Mouse (Mus musculus): Measurements from ENCODE around the gene Ap2m1. TPM values are rescaled to one million over a fixed set of nuclear protein-coding genes. Genes with fewer than 3 reads are reported as not detected.
A peak's percentile ranks its signal among the peaks of the same experiment; 100 is the strongest.

The Ap2m1 gene
- polyA plus RNA-seq, 1 experiment from 2014 or later: 646 TPM

DNA sequence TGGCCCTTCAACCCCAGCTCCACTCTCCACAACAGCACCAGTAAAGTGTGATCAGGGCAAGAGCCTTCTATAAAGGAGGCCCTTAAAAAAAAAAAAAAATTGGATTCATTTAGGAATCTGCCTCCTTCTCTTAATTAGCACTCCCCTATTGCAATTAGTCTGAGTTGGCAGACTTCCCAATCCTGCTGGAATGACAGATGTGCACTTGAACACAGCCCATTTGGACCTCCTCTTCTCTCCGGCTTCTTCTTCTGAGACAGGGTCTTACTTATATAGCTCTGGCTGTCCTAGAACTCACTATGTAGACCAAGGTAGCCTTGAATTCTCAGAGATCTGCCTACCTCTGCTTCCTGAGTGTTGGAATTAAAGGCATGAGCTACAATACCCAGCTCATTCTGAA is 5.9 kb upstream of the Ap2m1 start:
- H3K4me1 ChIP-seq (ENCODE audit: insufficient read depth): no peaks in the 10 kb centered on the region
- peaks cover 92% of the 10 kb centered on the region for H3K36me3 ChIP-seq (ENCODE audit: insufficient read depth)

DNA sequence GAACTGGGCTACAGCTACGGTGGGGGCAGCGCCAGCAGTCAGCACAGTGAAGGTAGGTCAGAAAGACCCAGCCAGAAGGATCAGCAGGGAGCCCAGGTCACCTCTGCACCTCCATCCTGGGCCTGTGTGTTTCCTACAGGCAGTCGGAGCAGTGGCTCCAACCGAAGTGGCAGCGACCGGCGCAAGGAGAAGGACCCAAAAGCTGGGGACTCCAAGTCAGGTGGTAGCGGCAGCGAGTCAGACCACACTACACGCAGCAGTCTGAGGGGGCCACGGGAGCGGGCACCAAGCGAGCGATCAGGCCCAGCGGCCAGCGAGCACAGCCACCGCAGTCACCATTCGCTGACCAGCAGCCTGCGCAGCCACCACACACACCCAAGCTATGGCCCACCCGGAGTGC is 4.3 kb upstream of the Ap2m1 start:
- 93% methylated on average over 20 of the region's 20 CpGs for WGBS

More for the DNA sequence above, 5.9 kb upstream of the Ap2m1 start:
- Histone ChIP-seq H3K9ac (no peak overlapping the region), H3K4me2 (no peak overlapping the region), H3K27me3 (ENCODE audit: insufficient read depth, low read length) (no peaks in the 10 kb centered on the region), H3K9me3 (ENCODE audit: low read depth, low read length) (no peaks in the 10 kb centered on the region), H3K27ac (ENCODE audit: low read depth) (no peak overlapping the region), H3K4me3 (ENCODE audit: low read depth, low read length) (no peak overlapping the region)
- ATAC-seq (ENCODE audit: insufficient read depth) (no peak), DNase-seq (no peak)
- no peak for TF ChIP-seq CTCF (IDR thresholded peaks at IDR 0.05; ENCODE audit: low read depth)
- WGBS: 54% methylated on average over 1 of the region's 1 CpGs

DNA sequence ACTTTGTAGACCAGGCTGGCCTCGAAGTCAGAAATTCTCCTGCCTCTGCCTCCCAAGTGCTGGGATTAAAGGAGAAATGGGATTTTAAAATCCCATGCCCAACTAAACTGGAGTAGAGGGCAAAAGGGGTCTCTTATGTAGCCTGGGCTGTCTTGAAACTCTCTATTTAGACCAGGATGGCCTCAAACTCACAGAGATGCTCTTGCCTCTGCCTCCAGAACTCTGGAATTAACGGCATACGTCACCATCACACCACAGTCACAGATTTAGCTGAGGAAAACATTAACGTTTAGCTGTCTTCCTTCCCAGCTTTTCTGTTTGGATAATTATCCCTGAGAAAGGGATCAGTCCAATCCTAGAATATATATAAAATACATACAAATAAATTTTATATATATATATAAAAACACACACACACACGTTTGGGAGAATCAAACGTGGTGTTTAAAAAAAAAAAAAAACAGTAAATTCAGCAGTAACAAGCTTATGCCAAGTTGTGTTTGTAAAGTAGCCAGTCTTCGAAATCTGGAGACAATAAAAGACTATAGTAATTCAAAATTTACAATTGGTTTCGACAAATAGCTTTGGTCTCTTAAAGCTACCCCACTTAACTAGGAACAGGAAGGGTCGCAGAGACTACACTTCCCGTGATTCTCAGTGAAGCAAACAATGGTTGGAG is 522 bp upstream of the Ap2m1 start:
- H3K36me3 ChIP-seq (ENCODE audit: insufficient read depth): peaks cover 61% of the 10 kb centered on the region
- H3K4me3 ChIP-seq (ENCODE audit: low read depth, low read length): peak overlapping the region; percentile 93; the same call in 1 of the 2 replicates
- peak overlapping the region; percentile 27; the same call in 1 of the 2 replicates for H3K4me2 ChIP-seq
- 41% methylated on average over 10 of the region's 10 CpGs for WGBS
- ATAC-seq (ENCODE audit: insufficient read depth) (no peak), DNase-seq (no peak)
- 0 out of 2 replicates have a peak, but pooled peaks cover 7% of the 10 kb centered on the region for H3K4me1 ChIP-seq (ENCODE audit: insufficient read depth)
- H3K9me3 ChIP-seq (ENCODE audit: low read depth, low read length): no peaks in the 10 kb centered on the region
- H3K9ac ChIP-seq: no peak overlapping the region
- no peaks in the 10 kb centered on the region for H3K27me3 ChIP-seq (ENCODE audit: insufficient read depth, low read length)
- TF ChIP-seq CTCF (IDR thresholded peaks at IDR 0.05; ENCODE audit: low read depth): no peak
- H3K27ac ChIP-seq (ENCODE audit: low read depth): no peak overlapping the region

More for the DNA sequence above, 4.3 kb upstream of the Ap2m1 start:
- no peak for DNase-seq
- Histone ChIP-seq H3K27me3 (ENCODE audit: insufficient read depth, low read length) (no peaks in the 10 kb centered on the region), H3K9ac (no peak overlapping the region), H3K4me2 (no peak overlapping the region), H3K27ac (ENCODE audit: low read depth) (no peak overlapping the region), H3K9me3 (ENCODE audit: low read depth, low read length) (no peaks in the 10 kb centered on the region), H3K4me1 (ENCODE audit: insufficient read depth) (no peaks in the 10 kb centered on the region), H3K36me3 (ENCODE audit: insufficient read depth) (peaks cover 77% of the 10 kb centered on the region), H3K4me3 (ENCODE audit: low read depth, low read length) (no peak overlapping the region)
- no peak for ATAC-seq (ENCODE audit: insufficient read depth)
- TF ChIP-seq CTCF (IDR thresholded peaks at IDR 0.05; ENCODE audit: low read depth): no peak

DNA sequence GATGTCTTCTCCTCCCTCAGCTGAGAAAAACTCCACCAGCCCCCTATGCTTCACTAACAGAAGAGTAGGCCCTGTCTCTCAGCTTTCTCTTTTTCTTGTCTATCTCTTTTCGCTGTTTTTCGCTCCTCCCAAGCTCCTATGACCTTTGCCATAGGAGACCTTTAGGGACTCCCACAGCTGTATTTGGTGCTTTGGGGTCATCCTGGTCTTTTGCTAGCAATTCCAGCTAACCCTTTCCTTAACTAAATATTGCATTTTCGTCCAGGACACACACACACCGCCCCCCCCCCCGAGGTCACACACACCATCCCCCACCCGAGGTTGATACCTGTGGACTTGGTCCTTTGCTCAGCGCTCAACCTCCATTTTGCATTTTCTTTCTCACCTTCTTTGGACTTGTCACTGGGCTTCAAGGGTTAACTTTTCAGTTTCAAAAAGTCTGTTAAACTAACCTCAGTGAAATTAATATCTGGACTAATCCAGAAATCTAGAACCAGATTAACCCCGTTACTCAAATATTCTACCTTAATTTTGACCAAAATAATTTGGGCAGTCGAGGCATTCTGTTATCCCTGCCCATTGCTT is 895 bp downstream of the Ap2m1 start:
- H3K4me3 ChIP-seq (ENCODE audit: low read depth, low read length): peak overlapping the region; percentile 93
- no peaks in the 10 kb centered on the region for H3K9me3 ChIP-seq (ENCODE audit: low read depth, low read length)
- DNase-seq (no peak), ATAC-seq (ENCODE audit: insufficient read depth) (no peak)
- peaks cover 63% of the 10 kb centered on the region for H3K36me3 ChIP-seq (ENCODE audit: insufficient read depth)
- H3K4me1 ChIP-seq (ENCODE audit: insufficient read depth): 0 out of 2 replicates have a peak, but pooled peaks cover 7% of the 10 kb centered on the region
- WGBS: 22% methylated on average over 9 of the region's 9 CpGs
- no peaks in the 10 kb centered on the region for H3K27me3 ChIP-seq (ENCODE audit: insufficient read depth, low read length)
- peak overlapping the region; percentile 84 for H3K4me2 ChIP-seq
- no peak for TF ChIP-seq CTCF (IDR thresholded peaks at IDR 0.05; ENCODE audit: low read depth)
- H3K27ac ChIP-seq (ENCODE audit: low read depth): no peak overlapping the region
- H3K9ac ChIP-seq: peak overlapping the region; percentile 91

DNA sequence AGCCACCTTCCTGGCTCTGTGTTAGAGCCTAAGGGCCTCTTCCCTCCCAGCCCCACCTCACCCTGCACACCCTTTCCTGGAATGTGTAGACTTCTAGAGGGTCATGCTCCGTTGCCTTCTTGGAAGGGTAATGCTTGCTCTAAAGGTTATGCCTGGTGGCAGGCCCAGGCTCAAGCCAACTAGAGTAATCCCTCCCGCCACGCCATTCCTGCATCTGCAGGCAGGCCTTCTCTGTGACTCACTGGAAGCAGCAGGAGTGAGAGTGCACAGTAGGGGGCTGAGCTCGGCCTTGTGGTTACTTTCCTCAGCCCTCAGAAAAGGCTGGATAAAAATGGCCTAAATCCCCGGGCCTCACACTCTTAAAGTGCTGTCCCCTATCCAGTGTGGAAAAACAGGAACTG is 1.8 kb downstream of the Ap2m1 start:
- no peaks in the 10 kb centered on the region for H3K9me3 ChIP-seq (ENCODE audit: low read depth, low read length)
- 0 out of 2 replicates have a peak, but pooled peaks cover 7% of the 10 kb centered on the region for H3K4me1 ChIP-seq (ENCODE audit: insufficient read depth)
- no peaks in the 10 kb centered on the region for H3K27me3 ChIP-seq (ENCODE audit: insufficient read depth, low read length)
- H3K36me3 ChIP-seq (ENCODE audit: insufficient read depth): peaks cover 63% of the 10 kb centered on the region
- WGBS: 33% methylated on average over 5 of the region's 5 CpGs
- peak; percentile 9 for DNase-seq
- peak overlapping the region; percentile 93 for H3K4me3 ChIP-seq (ENCODE audit: low read depth, low read length)
- H3K4me2 ChIP-seq: peak overlapping the region; percentile 84
- TF ChIP-seq CTCF (IDR thresholded peaks at IDR 0.05; ENCODE audit: low read depth): no peak
- H3K9ac ChIP-seq: peak overlapping the region; percentile 91
- no peak for ATAC-seq (ENCODE audit: insufficient read depth)
- H3K27ac ChIP-seq (ENCODE audit: low read depth): no peak overlapping the region; the same call in 1 of the 2 replicates

DNA sequence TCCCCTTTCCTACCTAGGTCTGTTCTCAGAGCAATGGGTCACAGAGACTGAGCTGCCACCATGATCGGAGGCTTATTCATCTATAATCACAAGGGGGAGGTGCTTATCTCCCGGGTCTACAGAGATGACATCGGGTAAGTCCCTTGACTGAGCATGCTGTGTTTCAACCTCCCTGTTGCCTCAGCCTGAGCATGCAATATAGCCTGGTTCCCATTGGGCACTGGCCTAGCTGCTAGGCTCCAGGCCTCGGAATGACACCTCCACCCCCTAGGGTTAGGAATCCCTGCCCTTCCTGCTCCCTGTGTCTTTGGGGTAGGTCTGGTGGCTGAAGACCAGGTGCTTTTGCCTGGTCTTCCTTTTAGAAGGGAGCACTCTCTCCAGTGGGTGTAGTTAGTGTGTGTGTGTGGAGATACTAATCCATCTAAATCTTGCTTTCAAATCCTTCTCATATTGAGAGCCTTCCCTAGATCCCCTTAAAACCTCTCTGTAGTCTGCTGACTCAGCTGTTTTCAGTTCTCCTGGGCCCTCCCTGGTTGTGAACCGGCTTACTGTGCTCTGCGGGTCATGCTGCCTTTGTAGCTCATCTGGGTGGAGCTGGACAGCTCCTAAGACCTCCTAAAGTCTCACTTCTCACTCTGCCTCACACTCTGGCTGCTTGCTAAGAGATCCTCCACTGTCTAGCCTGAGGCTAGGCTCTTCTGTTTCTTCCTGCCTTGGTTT is 2.5 kb downstream of the Ap2m1 start:
- 38% methylated on average over 6 of the region's 6 CpGs for WGBS
- 0 out of 2 replicates have a peak, but pooled peaks cover 7% of the 10 kb centered on the region for H3K4me1 ChIP-seq (ENCODE audit: insufficient read depth)
- TF ChIP-seq CTCF (IDR thresholded peaks at IDR 0.05; ENCODE audit: low read depth): no peak
- H3K36me3 ChIP-seq (ENCODE audit: insufficient read depth): peaks cover 64% of the 10 kb centered on the region
- peak overlapping the region; percentile 84 for H3K4me2 ChIP-seq
- H3K27ac ChIP-seq (ENCODE audit: low read depth): no peak overlapping the region
- no peak for ATAC-seq (ENCODE audit: insufficient read depth)
- no peaks in the 10 kb centered on the region for H3K27me3 ChIP-seq (ENCODE audit: insufficient read depth, low read length)
- peak overlapping the region; percentile 91; the same call in 1 of the 2 replicates for H3K9ac ChIP-seq
- DNase-seq: no peak
- no peaks in the 10 kb centered on the region for H3K9me3 ChIP-seq (ENCODE audit: low read depth, low read length)
- peak overlapping the region; percentile 93; the same call in 1 of the 2 replicates for H3K4me3 ChIP-seq (ENCODE audit: low read depth, low read length)

DNA sequence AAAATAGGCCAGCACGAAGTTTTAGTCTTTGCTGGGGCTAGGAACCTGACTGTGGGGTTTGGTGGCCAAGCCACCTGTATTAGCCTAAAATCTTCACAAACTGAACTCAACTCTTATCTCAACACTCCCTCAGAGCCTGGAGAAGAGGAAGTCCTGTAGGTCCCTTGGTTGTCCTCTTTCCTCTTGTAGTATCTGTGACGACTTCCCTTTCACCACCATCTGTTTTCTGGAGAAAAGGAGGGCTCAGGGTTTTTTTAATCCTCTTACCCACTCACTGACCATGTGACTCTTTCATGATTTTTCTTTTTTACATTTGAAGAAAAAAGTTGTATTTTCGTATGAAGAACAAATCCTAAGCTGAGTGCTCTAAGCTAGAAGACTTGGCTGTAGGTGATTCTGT is 4.4 kb downstream of the Ap2m1 start:
- H3K4me1 ChIP-seq (ENCODE audit: insufficient read depth): 0 out of 2 replicates have a peak, but pooled peaks cover 7% of the 10 kb centered on the region
- peaks cover 67% of the 10 kb centered on the region for H3K36me3 ChIP-seq (ENCODE audit: insufficient read depth)
- WGBS: 73% methylated on average over 3 of the region's 3 CpGs
- ATAC-seq (ENCODE audit: insufficient read depth): no peak
- DNase-seq: no peak
- no peak overlapping the region for H3K27ac ChIP-seq (ENCODE audit: low read depth)
- TF ChIP-seq CTCF (IDR thresholded peaks at IDR 0.05; ENCODE audit: low read depth): no peak
- H3K9ac ChIP-seq: no peak overlapping the region
- no peaks in the 10 kb centered on the region for H3K9me3 ChIP-seq (ENCODE audit: low read depth, low read length)
- no peak overlapping the region for H3K4me2 ChIP-seq
- H3K27me3 ChIP-seq (ENCODE audit: insufficient read depth, low read length): no peaks in the 10 kb centered on the region
- no peak overlapping the region for H3K4me3 ChIP-seq (ENCODE audit: low read depth, low read length)

All from lung, embryonic 14.5 days (tissue).